Mouse (Mus musculus) C2C12 (cell line): ENCODE results near the gene Mthfd1l.

Experiments
- CEBPB ChIP-seq: IDR thresholded peaks from one replicate; pipeline ENCODE4 v1.6.1; 2011; ENCODE audit warnings: low read depth, mild to moderate bottlenecking, control low read depth, moderate library complexity
- CTCF ChIP-seq: IDR thresholded peaks from one replicate; pipeline ENCODE4 v1.5.1; 2011; ENCODE audit not compliant: control insufficient read depth, insufficient read depth, insufficient read length
- MAX ChIP-seq: IDR thresholded peaks from one replicate; pipeline ENCODE4 v1.6.1; 2011; ENCODE audit warnings: mild to moderate bottlenecking, control low read depth
- MYOD1 ChIP-seq: IDR thresholded peaks from one replicate; pipeline ENCODE4 v1.6.1; 2011; ENCODE audit warnings: low read depth; ENCODE audit not compliant: control insufficient read depth, insufficient read length
- MYOG ChIP-seq: IDR thresholded peaks from one replicate; pipeline ENCODE4 v1.6.1; 2011; ENCODE audit not compliant: control insufficient read depth, insufficient read length; ENCODE audit errors: extremely low read depth
- USF1 ChIP-seq: IDR thresholded peaks from one replicate; pipeline ENCODE4 v1.6.1; 2011; ENCODE audit warnings: low read depth, mild to moderate bottlenecking, control low read depth, moderate library complexity

DNA sequence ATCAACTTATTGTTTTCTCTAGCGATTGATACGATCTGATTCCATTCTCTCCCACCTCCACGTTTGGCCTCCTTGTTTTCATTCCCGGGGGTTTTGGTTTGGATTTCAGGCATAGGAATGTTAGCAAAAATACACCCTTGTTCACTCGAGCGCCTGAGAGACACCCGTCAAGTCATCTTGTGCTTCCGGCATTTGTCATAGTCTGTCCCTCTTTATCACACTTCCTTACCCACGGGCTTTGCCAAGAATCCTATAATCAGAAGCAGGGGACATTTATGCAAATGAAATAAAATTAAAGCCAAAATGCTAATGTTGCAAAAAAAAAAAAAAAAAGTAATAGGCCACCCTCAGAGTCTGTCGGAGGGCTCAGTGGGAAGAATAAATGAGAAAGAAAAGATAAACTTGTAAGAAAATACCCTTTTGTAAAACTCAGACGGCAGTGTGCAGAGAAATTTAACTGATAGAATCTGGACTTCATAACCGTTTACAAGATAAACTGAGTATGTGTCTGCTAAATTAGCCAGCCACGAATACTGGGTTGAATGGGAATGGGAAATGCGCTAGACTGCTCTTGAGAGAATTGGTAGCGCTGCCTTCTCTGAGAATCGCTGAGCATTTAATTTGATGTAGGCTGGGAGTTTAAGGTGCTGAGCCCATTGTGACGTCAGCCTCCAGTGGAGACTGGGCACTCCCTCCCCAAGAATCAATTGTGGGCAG is 139.9 kb downstream of the Mthfd1l start:
- TF ChIP-seq MYOG: no peak
- TF ChIP-seq CTCF: no peak
- no peak for TF ChIP-seq MAX
- TF ChIP-seq CEBPB: no peak
- no peak for TF ChIP-seq USF1
- TF ChIP-seq MYOD1: no peak
